Mouse (Mus musculus): ENCODE measurements at regions not wholly inside any gene's neighbourhood (a gene's known extent, or its start where the extent isn't known, plus 50 kb on each side); places are given as distances from the start of the nearest gene placed in this dataset.

GRCm38 (mm10) chr2:78551085-78551484 lies 316.8 kb upstream of the Ube2e3 start:
- TF ChIP-seq POLR2A (IDR thresholded peaks at IDR 0.05; ENCODE audit: borderline replicate concordance, low read depth, low read length) (no peak), CTCF (IDR thresholded peaks at IDR 0.05; ENCODE audit: low read depth, low read length) (no peak)

All from bone marrow macrophage, adult 2 months (primary cell).